Mouse (Mus musculus) spleen, adult 18-20 months (tissue): ENCODE measurements around the gene Ctse.
"Not testable (repeated sequence)": the region's sequence is repeated elsewhere in the genome, so short reads cannot be mapped to it uniquely, and the experiment has no call there.

ENCODE experiments used
- DNase-seq, 2 experiments: peaks; one replicate each; pipeline ENCODE4 v3.0.0; 2022; ENCODE audit warnings: mixed read lengths in 2 of 2

The Ctse gene

GRCm38 (mm10) chr1:131637791-131638540 is at the start of gene Ctse:
Ctse (plus strand) TSS chr1:131638306.
- DNase-seq = peak; percentile 18 to 40

GRCm38 (mm10) chr1:131598905-131599304 is 39.2 kb upstream of the Ctse start, which contains the start of gene Avpr1b:
Avpr1b (plus strand) TSS chr1:131599239.
- no peak for DNase-seq

- DNase-seq = peak in 1 of 2 experiments; percentile 10
These were observed 37.8 kb upstream of the Ctse start for GRCm38 (mm10) chr1:131600314-131600713.

GRCm38 (mm10) chr1:131606719-131607118 is 31.4 kb upstream of the Ctse start:
- DNase-seq = no peak

- DNase-seq = peak in 1 of 2 experiments; percentile 14
These were observed 25.4 kb upstream of the Ctse start for GRCm38 (mm10) chr1:131612556-131613155.

GRCm38 (mm10) chr1:131613361-131614133 is 24.6 kb upstream of the Ctse start:
- DNase-seq = peak; percentile 60 to 83

GRCm38 (mm10) chr1:131614641-131615040 is 23.5 kb upstream of the Ctse start:
- DNase-seq = no peak

GRCm38 (mm10) chr1:131616131-131616530 is 22.0 kb upstream of the Ctse start:
- DNase-seq = no peak

- DNase-seq = no peak
These were observed 21.4 kb upstream of the Ctse start for GRCm38 (mm10) chr1:131616546-131617220.

- DNase-seq = no peak
These were observed 19.5 kb upstream of the Ctse start for GRCm38 (mm10) chr1:131618576-131618975.

- no peak for DNase-seq
These were observed 18.8 kb upstream of the Ctse start for GRCm38 (mm10) chr1:131619348-131619747.

- DNase-seq = no peak
These were observed 14.5 kb upstream of the Ctse start for GRCm38 (mm10) chr1:131623644-131624043.

GRCm38 (mm10) chr1:131624175-131624835 is 13.8 kb upstream of the Ctse start:
- DNase-seq = no peak

GRCm38 (mm10) chr1:131626200-131626599 is 11.9 kb upstream of the Ctse start:
- DNase-seq = no peak

GRCm38 (mm10) chr1:131632216-131632615 is 5.9 kb upstream of the Ctse start:
- not testable (repeated sequence) for DNase-seq

- DNase-seq = no peak
These were observed 3.6 kb upstream of the Ctse start for GRCm38 (mm10) chr1:131634495-131634894.

GRCm38 (mm10) chr1:131638541-131639421 is 675 bp downstream of the Ctse start:
- no peak for DNase-seq

- DNase-seq = no peak
These were observed 2.0 kb downstream of the Ctse start for GRCm38 (mm10) chr1:131640062-131640461.

GRCm38 (mm10) chr1:131641565-131641964 is 3.5 kb downstream of the Ctse start:
- DNase-seq = no peak

- no peak for DNase-seq
These were observed 4.1 kb downstream of the Ctse start for GRCm38 (mm10) chr1:131642251-131642650.
